Mouse (Mus musculus) megakaryocyte, embryonic 14.5 days (primary cell): Measurements from ENCODE around the gene Mbtps2.

Experiments used
- FLI1 ChIP-seq: IDR thresholded peaks from 2 replicates; pipeline ENCODE4 v1.6.1; 2012; ENCODE audit warnings: low read length, inconsistent platforms, mixed read lengths
- GATA1 ChIP-seq: IDR thresholded peaks from 3 replicates; pipeline ENCODE4 v1.6.1; 2012; ENCODE audit warnings: mixed read lengths, low read length, inconsistent platforms, borderline replicate concordance

DNA sequence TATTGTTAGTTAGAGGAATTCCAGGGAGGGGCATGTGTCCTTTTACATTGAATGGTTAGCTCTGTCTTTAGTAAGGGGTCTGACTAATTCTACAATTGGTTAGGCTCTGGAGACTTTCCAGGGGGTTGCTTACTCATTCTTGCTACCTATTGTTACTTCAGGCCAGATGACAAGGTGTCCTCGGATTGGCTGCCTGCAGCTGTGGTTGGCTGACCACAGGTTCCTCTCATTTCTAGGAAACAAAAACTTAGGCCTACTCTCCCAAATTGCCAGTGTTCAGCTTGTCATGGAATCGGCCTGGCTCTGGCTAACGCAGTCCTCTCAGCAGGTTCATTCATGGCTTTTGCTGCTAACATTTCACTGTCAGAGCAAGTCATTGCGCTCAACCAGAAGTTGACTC is 31.8 kb upstream of the Mbtps2 start:
- TF ChIP-seq GATA1 (no peak), FLI1 (no peak)
